Mouse (Mus musculus) forebrain, embryonic 16.5 days (tissue): ENCODE measurements around the gene Serpind1. TPM values are rescaled to one million over a fixed set of nuclear protein-coding genes. Genes with fewer than 3 reads are reported as not detected.

Experiments
- ATAC-seq: fragments of 200-750 bp; cut with Nextera tagmentation; 2 replicates; pipeline ENCODE4 v1.8.0; 2017; ENCODE audit warnings: mild to moderate bottlenecking, moderate library complexity
- H3K27ac ChIP-seq: fragments of 300-500 bp; sonication (generic); 2 replicates; pipeline ENCODE4 v1.5.1; 2014; ENCODE audit warnings: low read length, control low read depth
- H3K27me3 ChIP-seq: fragments of 300-500 bp; sonication (generic); replicated peaks from 2 replicates; pipeline ENCODE4 v1.6.1; 2014; ENCODE audit warnings: low read length; ENCODE audit not compliant: control insufficient read depth, insufficient read depth
- H3K36me3 ChIP-seq: fragments of 300-500 bp; sonication (generic); 2 replicates; pipeline ENCODE4 v1.6.1; 2014; ENCODE audit not compliant: control insufficient read depth, insufficient read depth
- H3K4me1 ChIP-seq: fragments of 300-500 bp; sonication (generic); replicated peaks from 2 replicates; pipeline ENCODE4 v1.6.1; 2014; ENCODE audit warnings: low read length; ENCODE audit not compliant: control insufficient read depth, insufficient read depth
- H3K4me2 ChIP-seq: fragments of 300-500 bp; sonication (generic); 2 replicates; pipeline ENCODE4 v1.6.1; 2014; ENCODE audit warnings: mild to moderate bottlenecking, low read length, control low read depth
- H3K4me3 ChIP-seq: fragments of 300-500 bp; sonication (generic); replicated peaks from 2 replicates; pipeline ENCODE4 v1.5.1; 2014; ENCODE audit warnings: mild to moderate bottlenecking, low read length, control low read depth
- H3K9ac ChIP-seq: fragments of 300-500 bp; sonication (generic); replicated peaks from 2 replicates; pipeline ENCODE4 v1.6.1; 2014; ENCODE audit warnings: low read depth, low read length, control low read depth
- H3K9me3 ChIP-seq: fragments of 300-500 bp; sonication (generic); 2 replicates; pipeline ENCODE4 v1.6.1; 2016; ENCODE audit warnings: low read length; ENCODE audit not compliant: control insufficient read depth
- WGBS: fragments of 180-500 bp; shearing (Covaris S2); extraction: QIAGEN DNeasy Blood & Tissue Kit; methylation state at CpG from one replicate; pipeline ENCODE4 v1.1.7; 2014; 5-methylcytosine and 5-hydroxymethylcytosine counted together
- polyA plus RNA-seq: library from polyadenylated mRNA; unstranded; fragments of >200 nt; fragmentation: Nextera tagmentation; extraction: Ambion mirVana; gene quantifications from 2 replicates; pipeline ENCODE4 v1.2.1, GENCODE M21; 2015

Gene Serpind1
- polyA plus RNA-seq, 1 experiment from 2014 or later: 1.4 TPM

DNA sequence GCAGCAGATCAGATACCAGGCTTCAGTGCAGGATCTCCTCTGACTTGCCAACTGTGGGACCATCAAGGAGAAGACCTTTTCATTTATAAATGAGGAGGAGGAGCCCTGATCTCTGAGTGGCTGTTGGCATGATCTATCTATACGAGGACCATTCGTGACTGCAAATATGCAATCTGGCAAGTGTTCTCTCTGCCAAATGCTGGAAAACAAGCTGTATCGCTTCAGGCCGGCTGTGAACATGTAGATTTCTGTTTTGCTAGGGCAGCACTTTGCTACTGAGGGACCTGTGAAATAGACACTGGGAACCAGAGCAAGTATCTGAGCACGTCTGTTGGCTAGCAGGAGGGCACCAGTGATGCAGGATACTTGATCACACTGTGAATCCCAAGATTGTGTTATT lies 18.6 kb upstream of the Serpind1 start:
- no peak for ATAC-seq
- Histone ChIP-seq H3K4me3 (no peak overlapping the region), H3K9ac (no peak overlapping the region), H3K4me2 (no peak overlapping the region), H3K9me3 (no peaks in the 10 kb centered on the region), H3K27me3 (no peaks in the 10 kb centered on the region), H3K36me3 (peaks cover 48% of the 10 kb centered on the region), H3K4me1 (no peaks in the 10 kb centered on the region), H3K27ac (no peak overlapping the region)
- 84% methylated on average over 5 of the region's 5 CpGs for WGBS

DNA sequence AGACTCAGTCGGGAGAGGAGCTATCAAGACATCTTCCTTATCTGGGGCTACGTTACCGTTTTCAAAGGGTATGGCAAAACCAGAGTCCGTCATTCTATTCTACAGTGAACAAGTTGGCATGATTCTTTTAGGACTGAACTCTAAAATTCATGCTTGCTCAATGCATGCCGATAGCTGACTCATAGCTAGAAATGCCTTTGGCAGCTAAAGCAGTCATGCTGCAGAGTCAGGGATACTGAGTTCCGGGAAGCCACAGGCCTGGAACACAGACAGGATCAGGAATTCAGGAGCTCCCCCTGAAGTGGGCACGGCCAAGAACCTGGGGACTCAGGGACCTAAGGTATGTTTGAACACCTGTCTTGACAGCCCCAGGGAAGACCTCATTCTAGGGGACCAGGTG lies 14.6 kb upstream of the Serpind1 start:
- H3K4me3 ChIP-seq: no peak overlapping the region
- no peaks in the 10 kb centered on the region for H3K9me3 ChIP-seq
- no peak overlapping the region for H3K27ac ChIP-seq
- 95% methylated on average over 7 of the region's 7 CpGs for WGBS
- no peak overlapping the region for H3K4me2 ChIP-seq
- H3K4me1 ChIP-seq: no peaks in the 10 kb centered on the region
- ATAC-seq: no peak
- no peak overlapping the region for H3K9ac ChIP-seq
- no peaks in the 10 kb centered on the region for H3K27me3 ChIP-seq
- peaks cover 38% of the 10 kb centered on the region for H3K36me3 ChIP-seq

DNA sequence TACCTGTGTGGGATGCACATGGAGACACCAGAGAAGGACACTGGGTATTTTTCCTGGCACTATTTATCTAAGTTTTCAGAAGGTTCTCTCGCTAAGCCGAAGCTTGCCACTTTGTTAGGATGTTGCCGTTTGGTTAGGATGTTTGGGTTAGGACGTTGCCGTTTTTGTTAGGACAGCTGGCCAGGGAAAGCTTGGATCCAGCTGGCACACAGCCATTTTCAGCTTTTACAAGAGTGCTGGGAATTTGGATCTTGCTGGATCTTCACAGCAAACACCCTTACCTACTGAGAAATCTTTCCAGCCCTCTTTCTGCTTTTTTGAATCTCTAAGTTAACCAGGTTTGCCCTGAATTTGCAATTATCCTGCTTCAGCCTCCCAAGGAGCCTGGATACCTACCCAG lies 9.7 kb upstream of the Serpind1 start:
- H3K27me3 ChIP-seq: no peaks in the 10 kb centered on the region
- H3K4me3 ChIP-seq: no peak overlapping the region
- H3K9ac ChIP-seq: no peak overlapping the region
- peaks cover 25% of the 10 kb centered on the region for H3K36me3 ChIP-seq
- H3K4me1 ChIP-seq: no peaks in the 10 kb centered on the region
- no peak for ATAC-seq
- WGBS: 46% methylated on average over 5 of the region's 5 CpGs
- H3K27ac ChIP-seq: no peak overlapping the region
- no peaks in the 10 kb centered on the region for H3K9me3 ChIP-seq
- no peak overlapping the region for H3K4me2 ChIP-seq

DNA sequence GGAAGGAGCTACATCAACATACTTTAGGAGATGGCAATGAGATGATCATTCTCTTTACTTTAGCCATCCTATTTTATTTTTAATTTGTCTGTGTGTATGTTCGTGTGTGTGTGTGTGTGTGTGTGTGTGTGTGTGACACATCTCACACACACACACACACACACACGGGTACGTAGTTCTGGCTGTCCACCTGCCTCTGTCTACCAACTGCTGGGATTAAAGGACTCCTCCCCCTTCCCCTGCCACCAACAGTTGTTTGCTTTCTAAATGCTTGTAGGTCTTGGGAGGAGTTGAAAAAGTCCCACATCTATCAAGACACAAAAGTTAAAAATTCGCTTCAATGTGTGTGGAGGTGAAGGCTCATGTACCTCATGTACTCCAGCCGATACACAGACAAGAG lies 6.4 kb upstream of the Serpind1 start:
- ATAC-seq: no peak
- H3K4me2 ChIP-seq: no peak overlapping the region
- no peak overlapping the region for H3K4me3 ChIP-seq
- H3K27me3 ChIP-seq: no peaks in the 10 kb centered on the region
- H3K9me3 ChIP-seq: no peaks in the 10 kb centered on the region
- H3K27ac ChIP-seq: no peak overlapping the region
- 94% methylated on average over 5 of the region's 5 CpGs for WGBS
- H3K4me1 ChIP-seq: no peaks in the 10 kb centered on the region
- H3K9ac ChIP-seq: no peak overlapping the region
- H3K36me3 ChIP-seq: peaks cover 16% of the 10 kb centered on the region

DNA sequence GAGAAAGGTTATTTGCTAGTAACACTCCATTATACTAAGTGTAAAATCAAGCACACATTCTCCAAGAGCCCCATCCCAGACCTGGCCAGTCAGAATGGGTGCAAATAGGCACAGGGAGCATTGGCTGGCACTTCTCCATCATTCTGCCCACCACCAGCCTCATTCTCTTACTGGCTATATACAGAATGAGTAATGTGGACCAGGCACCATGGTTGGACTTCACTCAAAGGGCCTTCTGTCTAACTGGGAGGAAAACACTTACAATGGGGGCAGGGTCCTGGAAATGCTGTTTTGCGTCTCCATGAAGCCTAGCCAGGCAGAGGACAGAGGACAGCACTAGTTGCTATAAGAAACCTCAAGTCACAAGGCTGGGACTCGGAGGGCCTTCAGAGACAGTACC lies 5.1 kb upstream of the Serpind1 start:
- H3K9ac ChIP-seq: no peak overlapping the region
- H3K27ac ChIP-seq: no peak overlapping the region
- H3K27me3 ChIP-seq: no peaks in the 10 kb centered on the region
- 75% methylated on average over 2 of the region's 2 CpGs for WGBS
- no peak overlapping the region for H3K4me2 ChIP-seq
- H3K4me3 ChIP-seq: no peak overlapping the region
- H3K36me3 ChIP-seq: peaks cover 16% of the 10 kb centered on the region
- ATAC-seq: no peak
- H3K4me1 ChIP-seq: no peaks in the 10 kb centered on the region
- no peaks in the 10 kb centered on the region for H3K9me3 ChIP-seq

DNA sequence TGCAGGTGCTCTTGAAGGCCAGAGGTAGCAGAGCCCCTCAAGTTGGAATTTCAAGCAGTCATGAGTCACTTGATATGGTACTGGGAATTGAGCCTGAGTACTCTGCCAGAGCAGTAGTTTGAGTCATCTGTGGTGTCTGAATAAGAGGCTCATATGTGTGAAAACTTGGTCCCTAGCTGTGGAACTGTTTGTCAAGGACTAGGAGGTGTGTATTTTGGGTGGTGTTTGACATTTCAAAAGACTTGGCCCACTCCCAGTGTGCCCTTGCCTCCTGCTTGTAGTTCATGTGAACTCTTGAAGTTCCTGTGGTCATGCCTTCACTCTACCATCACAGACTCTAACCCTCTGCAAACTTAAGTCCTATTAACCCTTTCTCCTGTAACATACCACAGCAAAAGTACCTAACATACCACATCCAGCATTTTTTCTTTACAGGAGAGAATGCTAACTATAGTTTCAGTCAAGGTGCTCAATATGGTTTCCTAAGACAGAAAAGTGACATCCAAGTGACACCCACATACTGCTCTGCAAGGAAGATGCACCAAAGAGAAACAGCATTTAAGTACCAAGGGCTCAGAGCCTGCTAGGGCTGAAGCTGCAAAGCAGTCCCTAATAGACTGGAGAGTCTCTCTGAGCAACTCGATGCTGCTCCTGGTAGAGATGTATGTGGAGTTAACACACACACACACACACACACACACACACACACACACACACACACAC lies 1.2 kb upstream of the Serpind1 start:
- Histone ChIP-seq H3K4me3 (no peak overlapping the region), H3K4me1 (no peaks in the 10 kb centered on the region), H3K4me2 (no peak overlapping the region), H3K36me3 (peaks cover 6% of the 10 kb centered on the region), H3K9me3 (no peaks in the 10 kb centered on the region), H3K27me3 (no peaks in the 10 kb centered on the region), H3K9ac (no peak overlapping the region), H3K27ac (no peak overlapping the region)
- ATAC-seq: no peak
- WGBS: 92% methylated on average over 1 of the region's 1 CpGs

DNA sequence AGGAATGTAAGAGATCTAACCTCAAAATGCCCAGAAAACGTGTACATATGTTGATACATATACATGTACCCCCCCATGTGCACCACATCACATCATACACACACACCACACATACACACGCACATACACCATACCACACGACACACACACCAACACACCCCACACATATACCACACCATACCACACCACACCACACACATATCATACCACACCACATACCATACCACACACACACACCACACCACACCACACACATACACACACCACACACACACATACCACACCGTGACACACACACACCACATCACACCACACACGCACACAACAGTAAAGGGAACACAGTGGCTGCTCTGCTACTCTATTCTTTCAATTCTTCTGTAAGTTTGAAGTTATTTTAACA lies 684 bp downstream of the Serpind1 start:
- H3K9me3 ChIP-seq: no peaks in the 10 kb centered on the region
- no peak for ATAC-seq
- no peak overlapping the region for H3K9ac ChIP-seq
- WGBS: 95% methylated on average over 5 of the region's 5 CpGs
- no peaks in the 10 kb centered on the region for H3K4me1 ChIP-seq
- no peaks in the 10 kb centered on the region for H3K27me3 ChIP-seq
- H3K4me3 ChIP-seq: no peak overlapping the region
- H3K27ac ChIP-seq: no peak overlapping the region
- no peak overlapping the region for H3K4me2 ChIP-seq
- 0 out of 2 replicates have a peak, but pooled peaks cover 2% of the 10 kb centered on the region for H3K36me3 ChIP-seq

DNA sequence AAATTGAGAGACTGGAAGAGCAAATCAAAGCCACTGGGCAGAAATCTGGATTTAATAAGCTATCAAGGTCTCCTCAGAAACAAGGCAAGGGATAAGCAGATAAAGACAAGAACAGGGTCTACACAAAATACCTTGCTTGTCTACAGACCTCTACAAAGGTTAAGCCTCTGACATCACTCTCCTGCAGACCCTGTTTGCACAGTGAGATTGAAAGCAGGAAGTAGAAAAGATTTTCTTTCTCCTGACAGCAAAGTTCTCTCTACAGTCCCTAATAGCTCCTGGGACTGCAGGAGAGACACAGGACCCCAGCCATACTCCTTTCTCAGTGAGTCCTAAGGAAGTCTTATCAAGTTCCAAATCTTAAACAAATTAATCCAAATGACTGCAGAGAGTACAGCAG lies 3.4 kb downstream of the Serpind1 start:
- 0 out of 2 replicates have a peak, but pooled peaks cover 3% of the 10 kb centered on the region for H3K36me3 ChIP-seq
- H3K9ac ChIP-seq: no peak overlapping the region
- H3K9me3 ChIP-seq: no peaks in the 10 kb centered on the region
- no peaks in the 10 kb centered on the region for H3K4me1 ChIP-seq
- no peak for ATAC-seq
- H3K4me3 ChIP-seq: no peak overlapping the region
- H3K4me2 ChIP-seq: no peak overlapping the region
- no peak overlapping the region for H3K27ac ChIP-seq
- no peaks in the 10 kb centered on the region for H3K27me3 ChIP-seq

DNA sequence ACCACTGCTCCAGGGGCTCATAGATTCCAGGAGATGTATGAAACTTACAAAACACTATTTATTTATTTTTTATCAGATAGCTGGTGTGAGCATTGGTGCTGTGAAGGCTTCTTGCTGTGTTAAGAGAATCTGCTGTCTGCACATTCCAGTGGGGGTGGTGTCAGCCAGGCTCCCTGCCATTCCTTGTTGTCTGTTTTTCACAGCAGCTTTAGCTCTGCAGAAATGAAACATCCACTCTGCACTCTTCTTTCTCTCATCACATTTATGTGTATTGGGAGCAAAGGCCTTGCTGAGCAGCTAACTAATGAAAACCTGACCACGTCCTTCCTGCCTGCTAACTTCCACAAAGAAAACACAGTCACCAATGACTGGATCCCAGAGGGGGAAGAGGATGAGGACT lies 4.9 kb downstream of the Serpind1 start:
- Histone ChIP-seq H3K36me3 (0 out of 2 replicates have a peak, but pooled peaks cover 2% of the 10 kb centered on the region), H3K9ac (no peak overlapping the region), H3K4me1 (no peaks in the 10 kb centered on the region), H3K27me3 (no peaks in the 10 kb centered on the region), H3K9me3 (no peaks in the 10 kb centered on the region), H3K4me2 (no peak overlapping the region), H3K4me3 (no peak overlapping the region), H3K27ac (no peak overlapping the region)
- WGBS: 100% methylated on average over 1 of the region's 1 CpGs
- ATAC-seq: no peak

DNA sequence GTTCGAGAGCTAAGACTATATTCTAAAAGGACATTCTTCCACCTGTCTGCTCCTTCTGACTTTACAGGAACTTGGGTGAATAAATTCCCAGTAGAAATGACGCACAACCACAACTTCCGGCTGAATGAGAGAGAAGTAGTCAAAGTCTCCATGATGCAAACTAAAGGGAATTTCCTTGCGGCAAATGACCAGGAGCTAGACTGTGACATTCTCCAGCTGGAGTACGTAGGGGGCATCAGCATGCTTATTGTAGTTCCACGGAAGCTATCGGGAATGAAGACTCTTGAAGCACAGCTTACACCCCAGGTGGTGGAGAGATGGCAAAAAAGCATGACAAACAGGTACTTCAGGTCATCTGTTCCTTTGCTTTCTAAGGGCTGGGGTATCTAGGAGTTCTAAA lies 8.5 kb downstream of the Serpind1 start:
- no peaks in the 10 kb centered on the region for H3K4me1 ChIP-seq
- H3K4me2 ChIP-seq: no peak overlapping the region
- no peaks in the 10 kb centered on the region for H3K27me3 ChIP-seq
- no peak overlapping the region for H3K9ac ChIP-seq
- H3K9me3 ChIP-seq: no peaks in the 10 kb centered on the region
- H3K4me3 ChIP-seq: no peak overlapping the region
- H3K36me3 ChIP-seq: peaks cover 10% of the 10 kb centered on the region; the same call in 1 of the 2 replicates
- whole genome bisulfite sequencing: 89% methylated on average over 7 of the region's 7 CpGs
- H3K27ac ChIP-seq: no peak overlapping the region
- ATAC-seq: no peak
